In the genomic region with DNA sequence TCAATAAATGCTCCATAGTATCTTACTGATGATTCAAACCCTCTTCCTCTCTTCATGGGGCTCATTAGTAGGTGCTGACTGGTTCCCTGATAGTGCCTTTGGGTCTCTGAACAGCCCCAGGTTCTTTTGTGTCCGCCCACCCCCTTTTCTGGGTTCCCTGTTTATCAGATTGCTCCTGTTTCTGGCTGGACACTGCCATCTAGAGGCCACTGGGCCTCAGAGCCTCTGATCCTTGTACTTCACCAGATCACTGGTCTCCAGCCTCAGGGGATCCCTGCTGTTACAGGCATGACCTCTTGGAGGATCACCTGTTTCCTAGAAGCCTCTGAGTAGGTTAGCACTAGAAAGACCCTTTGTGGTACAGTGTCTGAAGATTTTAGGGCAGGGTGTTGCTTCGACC, we compare ENCODE assay signal across 8 mouse cellular contexts. TPM values are rescaled to one million over a fixed set of nuclear protein-coding genes. Genes with fewer than 3 reads are reported as not detected.
A peak's percentile ranks its signal among the peaks of the same experiment; 100 is the strongest.
DNase-seq lines count a peak whose midpoint lies in the region; ATAC-seq and TF ChIP-seq lines count a peak whose summit lies in the region.

No protein-coding gene starts in this region.

- DNase-seq in testis, postnatal 14 days (ENCODE audit: low spot score) = no peak
- peak; percentile 30 for DNase-seq in gastrocnemius, postnatal 25 days
- DNase-seq in left cerebral cortex, postnatal 36 days (ENCODE audit: low spot score in 2 of 2) = peak; percentile 58 to 70
- peak; percentile 41 to 57 for DNase-seq in spleen, adult 2 months (ENCODE audit: low read depth in 1 of 2, low spot score in 2 of 2)

- no peaks in the 10 kb centered on the region for H3K27me3 ChIP-seq in testis, adult 2 months (ENCODE audit: control insufficient read depth, insufficient read depth, low read length)
- H3K27me3 ChIP-seq in intestine, postnatal 0 days (replicated peaks; ENCODE audit: control insufficient read depth, insufficient read depth, low read length) = no peaks in the 10 kb centered on the region
- no peaks in the 10 kb centered on the region for H3K27me3 ChIP-seq in midbrain, embryonic 16.5 days (ENCODE audit: control insufficient read depth, insufficient read depth, low read depth, low read length)
- H3K27me3 ChIP-seq in spleen, adult 2 months (ENCODE audit: control insufficient read depth, insufficient read depth, low read length) = no peaks in the 10 kb centered on the region

- no peak overlapping the region for H3K27ac ChIP-seq in testis, adult 2 months (ENCODE audit: control insufficient read depth, insufficient read depth, low read depth, low read length)
- H3K27ac ChIP-seq in intestine, postnatal 0 days (ENCODE audit: low read depth, low read length) = no peak overlapping the region
- H3K27ac ChIP-seq in midbrain, embryonic 16.5 days (ENCODE audit: low read length) = no peak overlapping the region
- H3K27ac ChIP-seq in spleen, adult 2 months (ENCODE audit: insufficient read depth, low read length) = no peak overlapping the region

- H3K9ac ChIP-seq in intestine, postnatal 0 days (ENCODE audit: low read depth, low read length) = no peak overlapping the region
- no peak overlapping the region for H3K9ac ChIP-seq in midbrain, embryonic 16.5 days (ENCODE audit: low read depth, low read length)

- no peak overlapping the region for H3K4me3 ChIP-seq in testis, adult 2 months (ENCODE audit: control insufficient read depth, low read depth, low read length)
- H3K4me3 ChIP-seq in intestine, postnatal 0 days (ENCODE audit: low read depth, low read length) = no peak overlapping the region
- H3K4me3 ChIP-seq in midbrain, embryonic 16.5 days (ENCODE audit: low read depth, low read length) = no peak overlapping the region
- H3K4me3 ChIP-seq in spleen, adult 2 months (ENCODE audit: extremely low read depth, insufficient read depth, insufficient read length) = no peak overlapping the region

- H3K9me3 ChIP-seq in intestine, postnatal 0 days (ENCODE audit: control insufficient read depth) = no peaks in the 10 kb centered on the region
- 0 out of 2 replicates have a peak, but pooled peaks cover 3% of the 10 kb centered on the region for H3K9me3 ChIP-seq in midbrain, embryonic 16.5 days (replicated peaks; ENCODE audit: control insufficient read depth, low read length, poor library complexity, severe bottlenecking)

- 40% methylated on average over 2 of the region's 2 CpGs for WGBS in intestine, postnatal 0 days
- WGBS in midbrain, embryonic 16.5 days = 31% methylated on average over 2 of the region's 2 CpGs
- 37% methylated on average over 2 of the region's 2 CpGs for WGBS in spleen, adult 2 months

- no peaks in the 10 kb centered on the region for H3K4me1 ChIP-seq in testis, adult 2 months (ENCODE audit: control insufficient read depth, insufficient read depth, low read length)
- no peaks in the 10 kb centered on the region for H3K4me1 ChIP-seq in intestine, postnatal 0 days (replicated peaks; ENCODE audit: control insufficient read depth, insufficient read depth, low read length)
- H3K4me1 ChIP-seq in midbrain, embryonic 16.5 days (ENCODE audit: control insufficient read depth, insufficient read depth, low read length) = no peaks in the 10 kb centered on the region
- H3K4me1 ChIP-seq in spleen, adult 2 months (ENCODE audit: control insufficient read depth, insufficient read depth, insufficient read length) = no peaks in the 10 kb centered on the region

- no peak for TF ChIP-seq POLR2A in testis, adult 2 months (IDR thresholded peaks at IDR 0.05; ENCODE audit: control insufficient read depth, low read depth, low read length)
- no peak for TF ChIP-seq POLR2A in spleen, adult 2 months (IDR thresholded peaks at IDR 0.05; ENCODE audit: low read depth, low read length)

- TF ChIP-seq CTCF in testis, adult 2 months (IDR thresholded peaks at IDR 0.05; ENCODE audit: control insufficient read depth, insufficient read depth, insufficient replicate concordance, low read depth, low read length) = peak; percentile 49; the same call in 1 of the 2 replicates
- TF ChIP-seq CTCF in intestine, postnatal 0 days (IDR thresholded peaks at IDR 0.05; ENCODE audit: low read depth) = peak; percentile 93
- TF ChIP-seq CTCF in spleen, adult 2 months (IDR thresholded peaks at IDR 0.05; ENCODE audit: extremely low read depth, insufficient read depth, insufficient read length, insufficient replicate concordance) = peak; percentile 82; the same call in 1 of the 2 replicates

- H3K4me2 ChIP-seq in intestine, postnatal 0 days (replicated peaks; ENCODE audit: low read depth) = no peak overlapping the region
- H3K4me2 ChIP-seq in midbrain, embryonic 16.5 days (ENCODE audit: low read length) = no peak overlapping the region

- intact Hi-C loops in left cerebral cortex, postnatal 36 days (cut with DNase I) = loop anchor here (2.0 to 5.0 kb wide), 3 partner anchors 63 to 183 kb away; no protein-coding TSS in a partner anchor

- ATAC-seq in common myeloid progenitor, adult 5-6 weeks (replicated peaks; ENCODE audit: low read depth, poor library complexity, severe bottlenecking) = peak; percentile 95
- peak; percentile 25; the same call in 1 of the 2 replicates for ATAC-seq in intestine, postnatal 0 days
- ATAC-seq in midbrain, embryonic 16.5 days = peak; percentile 34; the same call in 1 of the 2 replicates

- H3K36me3 ChIP-seq in testis, adult 2 months (ENCODE audit: control insufficient read depth, insufficient read depth, low read length) = no peaks in the 10 kb centered on the region
- no peaks in the 10 kb centered on the region for H3K36me3 ChIP-seq in intestine, postnatal 0 days (ENCODE audit: control insufficient read depth, insufficient read depth)
- H3K36me3 ChIP-seq in midbrain, embryonic 16.5 days (ENCODE audit: control insufficient read depth, insufficient read depth, low read length) = no peaks in the 10 kb centered on the region
- H3K36me3 ChIP-seq in spleen, adult 2 months (ENCODE audit: control insufficient read depth, insufficient read depth, low read length) = no peaks in the 10 kb centered on the region

RNA-seq across cellular contexts. Expression of a gene that starts 39.8 kb away (rescaled TPM):
- polyA plus RNA-seq in testis, adult 2 months (2012; rRNA removed) = 34.8 and 46.6 TPM in 2 replicates
- total RNA-seq in common myeloid progenitor, adult 5-6 weeks (2017) = 63.6 and 71.1 TPM in 2 replicates
- 10 to 100 TPM; 67.4 to 73.8 TPM for total RNA-seq in gastrocnemius, postnatal 25 days (2021)
- 14.3 and 15.1 TPM in 2 replicates for polyA plus RNA-seq in intestine, postnatal 0 days (2015; fragmentation: Nextera tagmentation; extraction: Ambion mirVana)
- 100 to 1,000 TPM in 1 of 2 experiments, 10 to 100 TPM in 1; 98.2 to 105 TPM for total RNA-seq in left cerebral cortex, postnatal 36 days (2021)
- 26.0 and 27.8 TPM in 2 replicates for polyA plus RNA-seq in midbrain, embryonic 16.5 days (2015; fragmentation: Nextera tagmentation; extraction: Ambion mirVana)
- polyA plus RNA-seq in spleen, adult 2 months (2012; rRNA removed) = 12.2 and 13.2 TPM in 2 replicates

Comparison
In these comparisons a context has a peak if more than half of its experiments do, and no peak if none do; other contexts are left out.
1. ATAC-seq: peak in every context shown above with its lines; median percentile 95 in common myeloid progenitor, adult 5-6 weeks; 34 in midbrain, embryonic 16.5 days; 25 in intestine, postnatal 0 days.